8 mouse cellular contexts compared by ENCODE assay signal in the genomic region with DNA sequence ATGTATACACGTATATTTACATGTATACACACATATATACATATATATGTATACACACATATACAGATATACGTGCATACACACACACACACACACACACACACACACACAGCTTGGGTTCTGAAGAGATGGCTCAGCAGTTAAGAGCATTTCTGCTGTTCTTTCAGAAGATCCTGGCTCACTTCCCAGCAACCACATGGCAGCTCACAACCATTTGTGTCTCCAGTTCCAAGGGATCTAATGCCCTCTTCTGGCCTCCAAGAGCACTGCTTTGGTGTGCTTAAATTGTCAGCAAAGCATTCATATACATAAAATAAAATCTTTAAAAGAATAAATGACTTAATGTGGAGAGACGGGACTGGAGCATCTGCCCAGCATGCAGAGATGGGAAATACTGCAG. TPM values are rescaled to one million over a fixed set of nuclear protein-coding genes. Genes with fewer than 3 reads are reported as not detected.
A peak's percentile ranks its signal among the peaks of the same experiment; 100 is the strongest.
DNase-seq lines count a peak whose midpoint lies in the region; ATAC-seq and TF ChIP-seq lines count a peak whose summit lies in the region.

No protein-coding gene starts in this region.

- no peaks in the 10 kb centered on the region for H3K4me1 ChIP-seq in heart, adult 2 months (ENCODE audit: control insufficient read depth, insufficient read depth, low read length)
- peaks cover under 1% of the 10 kb centered on the region; the same call in 1 of the 2 replicates for H3K4me1 ChIP-seq in heart, embryonic 10.5 days
- no peaks in the 10 kb centered on the region for H3K4me1 ChIP-seq in MEL (ENCODE audit: control insufficient read depth in 1 of 2, insufficient read depth in 2 of 2, low read length in 2 of 2)

- H3K9me3 ChIP-seq in heart, embryonic 10.5 days: no peaks in the 10 kb centered on the region
- no peaks in the 10 kb centered on the region for H3K9me3 ChIP-seq in MEL (replicated peaks; ENCODE audit: insufficient read depth, low read length)

- no peaks in the 10 kb centered on the region for H3K36me3 ChIP-seq in heart, adult 2 months (ENCODE audit: control insufficient read depth, insufficient read depth, low read length)
- no peaks in the 10 kb centered on the region for H3K36me3 ChIP-seq in heart, embryonic 10.5 days
- no peaks in the 10 kb centered on the region for H3K36me3 ChIP-seq in MEL (ENCODE audit: control insufficient read depth in 1 of 2, insufficient read depth in 2 of 2, low read length in 2 of 2)

- TF ChIP-seq CTCF in heart, adult 2 months (IDR thresholded peaks at IDR 0.05): peak; percentile 74
- peak; percentile 44 to 74 (median 60) for TF ChIP-seq CTCF in MEL (IDR thresholded peaks at IDR 0.05 in 2 of 3, conservative IDR thresholded peaks at IDR 0.05 in 1 of 3; ENCODE audit: control insufficient read depth in 1 of 3, insufficient read depth in 1 of 3, low read depth in 2 of 3, low read length in 3 of 3, poor library complexity in 1 of 3, severe bottlenecking in 1 of 3)

- peak; percentile 38 to 50 for DNase-seq in heart, adult 2 months
- DNase-seq in heart, embryonic 10.5 days (ENCODE audit: low spot score): no peak
- peak; percentile 92 for DNase-seq in MEL (ENCODE audit: low read depth, low spot score)
- DNase-seq in cerebellum, postnatal 10 days: peak; percentile 89 to 92
- DNase-seq in left cerebral cortex, postnatal 25 days (ENCODE audit: low spot score in 2 of 2): peak; percentile 51 to 79
- DNase-seq in right cerebral cortex, postnatal 25 days: peak; percentile 36
- DNase-seq in spleen, adult 18-20 months: no peak

- peak; percentile 36 to 63; a peak in 1 of 4 replicates for ATAC-seq in hematopoietic stem cell, adult 5-6 weeks (replicated peaks in 1 of 2; ENCODE audit: insufficient read depth in 1 of 2, low FRiP score in 2 of 2, low TSS enrichment in 1 of 2, low read depth in 1 of 2, poor library complexity in 2 of 2, severe bottlenecking in 2 of 2)

- no peaks in the 10 kb centered on the region for H3K79me2 ChIP-seq in heart, adult 2 months (replicated peaks; ENCODE audit: control insufficient read depth, insufficient read depth, low read length)
- H3K79me2 ChIP-seq in MEL (ENCODE audit: control insufficient read depth, insufficient read depth, low read length, poor library complexity): no peaks in the 10 kb centered on the region

- no peak for TF ChIP-seq POLR2A in heart, adult 2 months (IDR thresholded peaks at IDR 0.05; ENCODE audit: insufficient read depth, low read depth, low read length)
- TF ChIP-seq POLR2A in MEL (IDR thresholded peaks at IDR 0.05; ENCODE audit: control insufficient read depth in 1 of 2, insufficient read depth in 1 of 2, low read depth in 1 of 2, low read length in 2 of 2, poor library complexity in 1 of 2): no peak

- intact Hi-C loops in heart, adult 2 months (cut with DNase I): loop anchor here (2.0 kb wide), 1 partner anchor 188 kb away; no protein-coding TSS in a partner anchor
- intact Hi-C loops in left cerebral cortex, postnatal 25 days (cut with DNase I): no loop called here

- 64% methylated on average over 3 of the region's 3 CpGs for WGBS in heart, adult 2 months
- 74% methylated on average over 3 of the region's 3 CpGs for WGBS in heart, embryonic 10.5 days

- TF ChIP-seq EP300 in heart, adult 2 months (IDR thresholded peaks at IDR 0.05; ENCODE audit: insufficient read depth, low read depth, low read length): no peak
- TF ChIP-seq EP300 in MEL (IDR thresholded peaks at IDR 0.05; ENCODE audit: low read depth in 1 of 2, low read length in 2 of 2): no peak

- peak; percentile 74 for TF ChIP-seq RAD21 in MEL (IDR thresholded peaks at IDR 0.05; ENCODE audit: low read depth, low read length)

- H3K4me3 ChIP-seq in heart, adult 2 months: no peak overlapping the region
- no peak overlapping the region for H3K4me3 ChIP-seq in heart, embryonic 10.5 days
- H3K4me3 ChIP-seq in MEL (ENCODE audit: control insufficient read depth in 1 of 2, insufficient read depth in 1 of 2, low read depth in 2 of 2, low read length in 2 of 2): no peak overlapping the region

- H3K27ac ChIP-seq in heart, adult 2 months: no peak overlapping the region
- no peak overlapping the region for H3K27ac ChIP-seq in heart, embryonic 10.5 days
- H3K27ac ChIP-seq in MEL (ENCODE audit: control insufficient read depth, low read depth, low read length): no peak overlapping the region

- no peak overlapping the region for H3K9ac ChIP-seq in heart, adult 2 months (ENCODE audit: low read depth, low read length)
- no peak overlapping the region for H3K9ac ChIP-seq in MEL (ENCODE audit: control insufficient read depth, low read depth, low read length, poor library complexity, severe bottlenecking)

- H3K27me3 ChIP-seq in heart, adult 2 months (ENCODE audit: control insufficient read depth, insufficient read depth, low read length): no peaks in the 10 kb centered on the region
- H3K27me3 ChIP-seq in heart, embryonic 10.5 days (ENCODE audit: insufficient read depth, poor library complexity, severe bottlenecking): no peaks in the 10 kb centered on the region
- H3K27me3 ChIP-seq in MEL (ENCODE audit: control insufficient read depth in 1 of 2, insufficient read depth in 2 of 2, low read length in 2 of 2): peaks cover 0 to 2% of the 10 kb centered on the region in 2 experiments; a peak in 1 of 4 replicates

TF ChIP-seq in MEL, 35 proteins besides CTCF, POLR2A, EP300 and RAD21:
- no peak for TF ChIP-seq RCOR1 (IDR thresholded peaks at IDR 0.05; ENCODE audit: low read depth, low read length)
- no peak for TF ChIP-seq USF1 (IDR thresholded peaks at IDR 0.05; ENCODE audit: low read depth, low read length)
- peak; percentile 94 for TF ChIP-seq MXI1 (IDR thresholded peaks at IDR 0.05; ENCODE audit: low read depth, low read length)
- no peak for TF ChIP-seq ZNF384 (IDR thresholded peaks at IDR 0.05; ENCODE audit: low read depth, low read length)
- peak; percentile 87 for TF ChIP-seq MAX (IDR thresholded peaks at IDR 0.05; ENCODE audit: low read length)
- peak; percentile 99 for TF ChIP-seq MYC (IDR thresholded peaks at IDR 0.05; ENCODE audit: low read depth, low read length)
- TF ChIP-seq ZC3H11A (IDR thresholded peaks at IDR 0.05; ENCODE audit: low read depth, low read length): peak; percentile 58
- no peak for TF ChIP-seq MAZ (IDR thresholded peaks at IDR 0.05; ENCODE audit: low read depth, low read length)
- no peak for TF ChIP-seq POLR2AphosphoS5 (IDR thresholded peaks at IDR 0.05; ENCODE audit: borderline replicate concordance, low read depth, low read length)
- no peak for TF ChIP-seq CHD2 (IDR thresholded peaks at IDR 0.05; ENCODE audit: low read length)
- no peak for TF ChIP-seq USF2 (IDR thresholded peaks at IDR 0.05; ENCODE audit: borderline replicate concordance in 1 of 2, insufficient read depth in 1 of 2, low read depth in 1 of 2, low read length in 2 of 2)
- no peak for TF ChIP-seq GATA1 (IDR thresholded peaks at IDR 0.05; ENCODE audit: low read depth, low read length)
- TF ChIP-seq POLR2AphosphoS2 (IDR thresholded peaks at IDR 0.05; ENCODE audit: low read length): no peak
- TF ChIP-seq TCF12 (IDR thresholded peaks at IDR 0.05; ENCODE audit: low read depth, low read length): no peak
- peak; percentile 82 for TF ChIP-seq SIN3A (IDR thresholded peaks at IDR 0.05; ENCODE audit: low read length)
- no peak for TF ChIP-seq MAFK (IDR thresholded peaks at IDR 0.05; ENCODE audit: borderline replicate concordance, low read depth, low read length)
- TF ChIP-seq SMC3 (IDR thresholded peaks at IDR 0.05; ENCODE audit: low read depth, low read length): peak; percentile 77
- TF ChIP-seq KAT2A (conservative IDR thresholded peaks at IDR 0.05; ENCODE audit: low read depth, low read length): no peak
- TF ChIP-seq NELFE (IDR thresholded peaks at IDR 0.05; ENCODE audit: low read depth, low read length): no peak
- TF ChIP-seq ETS1 (IDR thresholded peaks at IDR 0.05; ENCODE audit: low read depth, low read length): peak; percentile 52

RNA-seq across cellular contexts. Expression of gene Usp50, which starts 0.8 kb away (rescaled TPM):
- total RNA-seq in heart, adult 2 months (2021): not detected
- polyA plus RNA-seq in heart, adult 2 months (2012; rRNA removed): 1.1 and 1.5 TPM in 2 replicates
- 2.0 and 2.5 TPM in 2 replicates for polyA plus RNA-seq in heart, embryonic 10.5 days (2016; fragmentation: Nextera tagmentation; extraction: Ambion mirVana)
- total RNA-seq in MEL (2012; rRNA removed): 0.56 and 1.0 TPM in 2 replicates
- polyA plus RNA-seq in MEL (2012; ENCODE audit: insufficient read depth in 1 of 2, insufficient read length in 2 of 2, low read depth in 1 of 2, low replicate concordance in 2 of 2, missing spikeins in 1 of 2): under 1 TPM in 1 of 2 experiments, not detected in 1; 0.28 TPM
- total RNA-seq in hematopoietic stem cell, adult 5-6 weeks (2017): 0.31 and 0.69 TPM in 2 replicates
- total RNA-seq in left cerebral cortex, postnatal 25 days (2021): under 1 TPM in 1 of 2 experiments, not detected in 1; 0.37 TPM

Comparison
In these comparisons a context has a peak if more than half of its experiments do, and no peak if none do; other contexts are left out.
1. DNase-seq: peak in heart, adult 2 months (2 of 2), MEL (single experiment), cerebellum, postnatal 10 days (2 of 2), left cerebral cortex, postnatal 25 days (2 of 2) and right cerebral cortex, postnatal 25 days (single experiment); none in heart, embryonic 10.5 days (single experiment) and spleen, adult 18-20 months (0 of 2).